Mouse (Mus musculus) hindbrain, embryonic 14.5 days (tissue): Measurements from ENCODE around the gene Cyp39a1. TPM values are rescaled to one million over a fixed set of nuclear protein-coding genes. Genes with fewer than 3 reads are reported as not detected.
A peak's percentile ranks its signal among the peaks of the same experiment; 100 is the strongest.

ENCODE experiments used
- ATAC-seq: fragments of 200-750 bp; cut with Nextera tagmentation; 2 replicates; pipeline ENCODE4 v1.8.0; 2017; ENCODE audit warnings: moderate number of reproducible peaks, mild to moderate bottlenecking, moderate TSS enrichment, moderate library complexity; ENCODE audit not compliant: low FRiP score
- DNase-seq: peaks from one replicate; pipeline ENCODE4 v3.0.0-alpha.2; 2015; ENCODE audit warnings: low spot score
- H3K27ac ChIP-seq: fragments of 300-500 bp; sonication (generic); 2 replicates; pipeline ENCODE4 v1.5.1; 2014; ENCODE audit warnings: mild to moderate bottlenecking, moderate library complexity
- H3K27me3 ChIP-seq: fragments of 300-500 bp; sonication (generic); 2 replicates; pipeline ENCODE4 v1.6.1; 2014; ENCODE audit warnings: mild to moderate bottlenecking, low read length, mixed read lengths; ENCODE audit not compliant: control insufficient read depth, insufficient read depth
- H3K36me3 ChIP-seq: fragments of 300-500 bp; sonication (generic); replicated peaks from 2 replicates; pipeline ENCODE4 v1.6.1; 2014; ENCODE audit not compliant: control insufficient read depth, insufficient read depth
- H3K4me1 ChIP-seq: fragments of 300-500 bp; sonication (generic); replicated peaks from 2 replicates; pipeline ENCODE4 v1.6.1; 2014; ENCODE audit warnings: antibody characterized with exemption, low read length, mixed read lengths; ENCODE audit not compliant: control insufficient read depth, insufficient read depth
- H3K4me2 ChIP-seq: fragments of 300-500 bp; sonication (generic); replicated peaks from 2 replicates; pipeline ENCODE4 v1.6.1; 2014; ENCODE audit warnings: mild to moderate bottlenecking, moderate library complexity
- H3K4me3 ChIP-seq: fragments of 300-500 bp; sonication (generic); replicated peaks from 2 replicates; pipeline ENCODE4 v1.5.1; 2014; ENCODE audit warnings: mild to moderate bottlenecking, low read length
- H3K9ac ChIP-seq: fragments of 300-500 bp; sonication (generic); 2 replicates; pipeline ENCODE4 v1.6.1; 2014
- H3K9me3 ChIP-seq: fragments of 300-500 bp; sonication (generic); 2 replicates; pipeline ENCODE4 v1.6.1; 2016; ENCODE audit warnings: low read length; ENCODE audit not compliant: control insufficient read depth
- WGBS: fragments of 180-500 bp; shearing (Covaris S2); extraction: QIAGEN DNeasy Blood & Tissue Kit; methylation state at CpG from one replicate; pipeline ENCODE4 v1.1.7; 2014; 5-methylcytosine and 5-hydroxymethylcytosine counted together
- polyA plus RNA-seq: library from polyadenylated mRNA; unstranded; fragments of >200 nt; fragmentation: Nextera tagmentation; extraction: Ambion mirVana; gene quantifications from 2 replicates; pipeline ENCODE4 v1.2.1, GENCODE M21; 2014

The Cyp39a1 gene
- polyA plus RNA-seq, 1 experiment from 2014 or later, result 11.1 TPM

GRCm38 (mm10) chr17:43643191-43643590 lies 24.0 kb upstream of the Cyp39a1 start:
- ATAC-seq (no peak), DNase-seq (no peak)
- no peaks in the 10 kb centered on the region for H3K4me1 ChIP-seq
- H3K36me3 ChIP-seq, result peaks cover 67% of the 10 kb centered on the region
- no peaks in the 10 kb centered on the region for H3K27me3 ChIP-seq
- H3K4me3 ChIP-seq, result no peak overlapping the region
- no peak overlapping the region for H3K27ac ChIP-seq
- no peak overlapping the region for H3K9ac ChIP-seq
- 81% methylated on average over 7 of the region's 7 CpGs for WGBS
- 0 out of 2 replicates have a peak, but pooled peaks cover 3% of the 10 kb centered on the region for H3K9me3 ChIP-seq
- no peak overlapping the region for H3K4me2 ChIP-seq

GRCm38 (mm10) chr17:43644375-43644774 lies 22.9 kb upstream of the Cyp39a1 start:
- no peak overlapping the region for H3K4me2 ChIP-seq
- no peaks in the 10 kb centered on the region for H3K27me3 ChIP-seq
- 0 out of 2 replicates have a peak, but pooled peaks cover 3% of the 10 kb centered on the region for H3K9me3 ChIP-seq
- peaks cover 79% of the 10 kb centered on the region for H3K36me3 ChIP-seq
- H3K4me3 ChIP-seq, result no peak overlapping the region
- ATAC-seq, result no peak
- no peaks in the 10 kb centered on the region for H3K4me1 ChIP-seq
- no peak for DNase-seq
- H3K9ac ChIP-seq, result no peak overlapping the region
- WGBS, result 88% methylated on average over 7 of the region's 7 CpGs
- H3K27ac ChIP-seq, result no peak overlapping the region

DNA sequence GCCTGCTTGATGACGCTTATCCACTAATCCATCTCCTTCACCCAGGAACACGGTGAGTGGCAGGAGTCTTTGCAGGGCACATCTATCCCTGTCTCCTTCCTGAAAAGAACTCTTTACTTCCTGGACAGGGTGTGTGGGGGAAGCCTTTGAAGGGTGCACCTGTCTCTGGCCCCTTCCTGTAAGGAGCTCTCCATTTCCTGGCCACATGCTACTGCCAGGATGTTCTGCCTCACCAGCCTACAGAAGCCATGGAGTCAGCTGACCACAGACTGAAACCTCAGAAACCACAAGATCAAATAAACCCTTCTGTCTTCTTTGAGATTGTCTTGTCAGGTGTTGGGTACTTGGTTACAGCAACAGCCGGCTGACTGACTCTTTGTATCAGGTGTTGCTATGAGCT lies 22.1 kb upstream of the Cyp39a1 start:
- ATAC-seq, result no peak
- H3K27ac ChIP-seq, result no peak overlapping the region
- no peak overlapping the region for H3K4me3 ChIP-seq
- no peaks in the 10 kb centered on the region for H3K4me1 ChIP-seq
- H3K27me3 ChIP-seq, result no peaks in the 10 kb centered on the region
- DNase-seq, result no peak
- 0 out of 2 replicates have a peak, but pooled peaks cover 3% of the 10 kb centered on the region for H3K9me3 ChIP-seq
- H3K36me3 ChIP-seq, result peaks cover 86% of the 10 kb centered on the region
- H3K4me2 ChIP-seq, result no peak overlapping the region
- no peak overlapping the region for H3K9ac ChIP-seq
- WGBS, result 90% methylated on average over 3 of the region's 3 CpGs

- Histone ChIP-seq H3K4me3 (no peak overlapping the region), H3K27ac (no peak overlapping the region), H3K4me1 (no peaks in the 10 kb centered on the region), H3K27me3 (no peaks in the 10 kb centered on the region), H3K4me2 (no peak overlapping the region), H3K9ac (no peak overlapping the region), H3K9me3 (no peaks in the 10 kb centered on the region), H3K36me3 (peaks cover 96% of the 10 kb centered on the region)
- ATAC-seq (no peak; the same call in 1 of the 2 replicates), DNase-seq (no peak)
- 47% methylated on average over 5 of the region's 5 CpGs for WGBS
Observed at GRCm38 (mm10) chr17:43646925-43647324, 20.3 kb upstream of the Cyp39a1 start.

- Histone ChIP-seq H3K4me3 (no peak overlapping the region), H3K9me3 (no peaks in the 10 kb centered on the region), H3K27ac (no peak overlapping the region), H3K36me3 (peaks cover 96% of the 10 kb centered on the region), H3K27me3 (no peaks in the 10 kb centered on the region), H3K4me2 (no peak overlapping the region), H3K9ac (no peak overlapping the region), H3K4me1 (no peaks in the 10 kb centered on the region)
- 74% methylated on average over 10 of the region's 10 CpGs for WGBS
- no peak for DNase-seq
- no peak for ATAC-seq
Observed at GRCm38 (mm10) chr17:43649641-43650436, 17.4 kb upstream of the Cyp39a1 start.

DNA sequence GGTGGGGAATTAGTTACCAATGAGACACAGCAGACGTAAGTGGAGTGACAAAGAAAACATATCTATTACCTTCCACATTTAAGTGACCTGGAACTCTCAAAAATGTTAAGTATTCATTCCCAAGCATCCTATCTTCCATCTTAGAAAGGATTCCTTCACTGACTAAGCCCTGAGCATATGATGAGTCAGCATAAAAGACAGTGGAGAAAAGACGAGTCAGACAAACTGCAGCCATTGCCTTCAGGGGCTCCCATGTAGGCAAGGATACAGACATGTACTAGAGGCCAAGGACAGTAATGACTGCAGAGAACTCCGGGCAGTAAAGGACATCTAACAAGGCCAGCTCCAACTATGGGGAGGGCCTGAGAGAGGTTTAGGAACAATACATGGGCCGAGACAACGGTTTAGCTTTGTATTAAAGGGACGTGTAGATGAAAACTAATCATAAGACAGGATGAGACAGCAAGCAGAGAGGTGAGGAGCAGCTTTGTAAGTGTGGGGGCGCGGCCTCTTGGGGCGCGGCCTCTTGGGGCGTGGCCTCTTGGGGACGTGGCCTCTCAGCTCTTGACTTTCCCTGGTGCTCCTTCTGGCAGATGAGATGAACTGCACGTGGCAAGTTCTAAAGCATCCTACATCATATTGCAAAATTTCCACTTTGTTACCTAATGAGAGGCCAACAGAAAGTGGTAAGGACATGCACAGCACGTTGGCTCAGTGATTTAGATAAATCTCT lies 15.7 kb upstream of the Cyp39a1 start:
- Histone ChIP-seq H3K9me3 (no peaks in the 10 kb centered on the region), H3K4me2 (no peak overlapping the region), H3K27ac (no peak overlapping the region), H3K27me3 (no peaks in the 10 kb centered on the region), H3K4me3 (no peak overlapping the region), H3K36me3 (peaks cover 85% of the 10 kb centered on the region), H3K9ac (no peak overlapping the region), H3K4me1 (no peaks in the 10 kb centered on the region)
- peak; percentile 34; the same call in 1 of the 2 replicates for ATAC-seq
- DNase-seq, result no peak
- 75% methylated on average over 14 of the region's 14 CpGs for WGBS

- no peaks in the 10 kb centered on the region for H3K27me3 ChIP-seq
- DNase-seq (peak; percentile 91), ATAC-seq (peak; percentile 97)
- peaks cover 19% of the 10 kb centered on the region for H3K4me1 ChIP-seq
- peak within 1 kb of the TSS; percentile 87 for H3K9ac ChIP-seq
- H3K36me3 ChIP-seq, result peaks cover 15% of the 10 kb centered on the region
- peak within 1 kb of the TSS; percentile 89 for H3K4me3 ChIP-seq
- H3K27ac ChIP-seq, result peak within 1 kb of the TSS; percentile 78
- H3K9me3 ChIP-seq, result no peaks in the 10 kb centered on the region
- under 1% methylated on average over 41 of the region's 41 CpGs for WGBS
- peak within 1 kb of the TSS; percentile 68 for H3K4me2 ChIP-seq
Observed at GRCm38 (mm10) chr17:43666576-43667289, 492 bp upstream of the Cyp39a1 start, which contains the start of gene Slc25a27. Gene Slc25a27, minus strand, starts transcription at chr17:43667214.

- peak; percentile 27 for DNase-seq
- no peaks in the 10 kb centered on the region for H3K9me3 ChIP-seq
- peaks cover 19% of the 10 kb centered on the region for H3K4me1 ChIP-seq
- no peak overlapping the region for H3K4me3 ChIP-seq
- ATAC-seq, result no peak
- H3K27ac ChIP-seq, result no peak overlapping the region
- no peak overlapping the region for H3K9ac ChIP-seq
- peak overlapping the region; percentile 68 for H3K4me2 ChIP-seq
- no peaks in the 10 kb centered on the region for H3K36me3 ChIP-seq
- no peaks in the 10 kb centered on the region for H3K27me3 ChIP-seq
- 71% methylated on average over 6 of the region's 6 CpGs for WGBS
Observed at GRCm38 (mm10) chr17:43669145-43669695, 2.0 kb downstream of the Cyp39a1 start.

DNA sequence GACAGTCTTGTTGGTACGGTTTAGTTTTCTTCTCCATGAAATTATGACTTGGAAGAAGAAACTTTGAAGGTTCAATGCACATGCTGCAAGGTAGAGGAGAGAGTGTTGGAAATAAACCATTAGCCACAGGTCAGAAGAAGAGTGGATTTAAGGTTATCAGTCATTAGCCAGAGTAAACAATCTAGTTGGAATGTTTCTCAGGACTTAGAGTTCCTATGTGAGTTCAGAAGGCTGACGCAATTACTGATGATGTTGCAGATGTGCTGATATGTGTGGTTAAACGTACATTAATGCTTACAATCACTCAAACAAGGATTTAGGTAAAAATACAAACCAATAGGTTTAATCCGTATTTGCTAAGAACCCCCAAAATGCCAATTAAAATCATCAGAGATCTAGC lies 4.7 kb downstream of the Cyp39a1 start:
- Histone ChIP-seq H3K4me2 (no peak overlapping the region), H3K27ac (no peak overlapping the region), H3K27me3 (no peaks in the 10 kb centered on the region), H3K9ac (no peak overlapping the region), H3K4me3 (no peak overlapping the region), H3K4me1 (no peaks in the 10 kb centered on the region), H3K9me3 (no peaks in the 10 kb centered on the region), H3K36me3 (no peaks in the 10 kb centered on the region)
- WGBS, result 96% methylated on average over 4 of the region's 4 CpGs
- ATAC-seq, result no peak
- DNase-seq, result no peak
